Mouse (Mus musculus): Measurements from ENCODE around the gene Psme3. TPM values are rescaled to one million over a fixed set of nuclear protein-coding genes. Genes with fewer than 3 reads are reported as not detected.
"Not testable (repeated sequence)": the region's sequence is repeated elsewhere in the genome, so short reads cannot be mapped to it uniquely, and the experiment has no call there.

The Psme3 gene
- polyA plus RNA-seq, 1 experiment from 2014 or later = 102 TPM

DNA sequence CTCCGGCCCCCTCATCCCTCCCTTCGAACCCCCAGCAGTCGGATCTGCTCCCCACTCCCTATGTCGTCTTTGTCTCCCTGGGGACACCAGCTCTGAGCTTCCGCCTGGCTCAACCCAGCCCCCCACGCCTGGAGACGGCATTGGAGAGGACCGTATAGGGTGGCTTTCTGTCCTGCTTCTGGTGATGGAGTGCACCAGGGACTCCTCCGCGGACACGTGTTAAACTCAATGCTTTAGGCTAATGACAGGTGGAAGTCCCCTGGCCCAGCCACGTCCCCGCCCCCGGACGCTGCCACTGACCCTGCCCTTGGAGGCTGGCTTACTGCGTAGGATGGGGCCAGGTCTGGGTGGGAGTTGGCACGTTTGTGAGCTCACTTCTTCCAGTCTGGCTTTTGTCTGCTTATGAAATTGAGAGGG lies 496 bp downstream of the Psme3 start:
- DNase-seq (ENCODE audit: low spot score) (peak; percentile 52), ATAC-seq (replicated peaks; ENCODE audit: low FRiP score, low read depth) (no peak; the same call in 1 of the 2 replicates)
- Histone ChIP-seq H3K4me2 (ENCODE audit: low read length) (peak overlapping the region; percentile 76), H3K27ac (peak overlapping the region; percentile 77), H3K9ac (ENCODE audit: low read depth, low read length) (peak overlapping the region; percentile 86), H3K9me3 (replicated peaks; ENCODE audit: low read length) (no peaks in the 10 kb centered on the region), H3K4me1 (replicated peaks; ENCODE audit: insufficient read depth, low read length) (peaks cover 4% of the 10 kb centered on the region), H3K27me3 (ENCODE audit: insufficient read depth, low read length) (no peaks in the 10 kb centered on the region), H3K4me3 (replicated peaks; ENCODE audit: low read depth, low read length) (peak overlapping the region; percentile 93), H3K36me3 (ENCODE audit: insufficient read depth, low read length) (peaks cover 25% of the 10 kb centered on the region)
- TF ChIP-seq CTCF (IDR thresholded peaks at IDR 0.05; ENCODE audit: low read depth) = no peak
- WGBS = under 1% methylated on average over 17 of the region's 17 CpGs

DNA sequence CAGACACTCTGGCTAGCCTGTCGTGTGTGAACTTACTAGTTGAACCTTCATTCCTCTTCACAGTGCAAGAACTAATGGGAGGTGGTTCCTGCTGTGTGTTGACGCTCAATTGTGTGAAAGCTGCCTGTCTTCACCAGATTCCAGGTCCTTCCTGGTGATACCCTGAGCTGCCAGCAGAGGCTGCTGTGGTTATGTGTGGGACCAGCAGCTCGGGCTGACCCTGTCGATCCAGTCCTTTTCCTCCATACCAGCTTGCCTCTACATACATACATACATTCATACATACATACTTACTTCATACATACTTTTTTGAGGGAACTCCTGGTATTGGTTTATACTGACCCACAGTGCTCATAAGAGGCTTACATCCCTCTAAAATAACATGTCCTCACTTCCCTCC lies 7.6 kb downstream of the Psme3 start:
- peak; percentile 96 for TF ChIP-seq CTCF (IDR thresholded peaks at IDR 0.05; ENCODE audit: low read depth)
- Histone ChIP-seq H3K27me3 (ENCODE audit: insufficient read depth, low read length) (no peaks in the 10 kb centered on the region), H3K4me2 (ENCODE audit: low read length) (no peak overlapping the region), H3K36me3 (ENCODE audit: insufficient read depth, low read length) (peaks cover 49% of the 10 kb centered on the region), H3K27ac (no peak overlapping the region), H3K9me3 (replicated peaks; ENCODE audit: low read length) (no peaks in the 10 kb centered on the region), H3K4me1 (replicated peaks; ENCODE audit: insufficient read depth, low read length) (no peaks in the 10 kb centered on the region), H3K4me3 (replicated peaks; ENCODE audit: low read depth, low read length) (no peak overlapping the region), H3K9ac (ENCODE audit: low read depth, low read length) (no peak overlapping the region)
- WGBS = 8% methylated on average over 4 of the region's 4 CpGs
- peak; percentile 89 for DNase-seq (ENCODE audit: low spot score)
- peak; percentile 45 for ATAC-seq (replicated peaks; ENCODE audit: low FRiP score, low read depth)

DNA sequence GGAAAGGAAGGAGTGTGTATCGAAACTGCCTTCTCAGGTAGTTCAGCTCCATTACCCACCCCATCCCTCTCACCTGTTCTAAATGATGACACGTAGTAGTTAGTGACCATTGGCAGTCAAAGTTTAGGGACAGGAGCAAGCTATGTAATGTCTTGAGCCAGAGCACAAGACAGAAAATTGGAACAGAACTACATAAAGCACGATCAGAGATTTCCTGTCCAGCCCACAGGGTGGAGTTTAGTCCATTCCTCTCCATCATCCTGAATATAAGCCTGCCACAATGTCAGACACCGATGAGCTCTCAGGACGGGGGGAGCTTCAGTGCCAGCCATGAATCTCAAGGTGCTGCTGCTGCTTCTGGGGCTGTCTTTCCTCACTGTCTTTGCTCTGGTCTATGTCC lies 8.8 kb downstream of the Psme3 start, which contains the start of gene Aoc2:
Gene Aoc2 (plus strand): TSS at position 301 of the 400 bp plus-strand sequence.
- H3K4me1 ChIP-seq (replicated peaks; ENCODE audit: insufficient read depth, low read length) = no peaks in the 10 kb centered on the region
- H3K9me3 ChIP-seq (replicated peaks; ENCODE audit: low read length) = no peaks in the 10 kb centered on the region
- no peaks in the 10 kb centered on the region for H3K27me3 ChIP-seq (ENCODE audit: insufficient read depth, low read length)
- ATAC-seq (replicated peaks; ENCODE audit: low FRiP score, low read depth) = no peak
- 77% methylated on average over 5 of the region's 5 CpGs for WGBS
- no peak for DNase-seq (ENCODE audit: low spot score)
- H3K9ac ChIP-seq (ENCODE audit: low read depth, low read length) = no peak within 1 kb of the TSS
- H3K36me3 ChIP-seq (ENCODE audit: insufficient read depth, low read length) = peaks cover 39% of the 10 kb centered on the region
- no peak within 1 kb of the TSS for H3K4me2 ChIP-seq (ENCODE audit: low read length)
- no peak within 1 kb of the TSS for H3K27ac ChIP-seq
- no peak for TF ChIP-seq CTCF (IDR thresholded peaks at IDR 0.05; ENCODE audit: low read depth)
- H3K4me3 ChIP-seq (replicated peaks; ENCODE audit: low read depth, low read length) = no peak within 1 kb of the TSS

GRCm38 (mm10) chr11:101325201-101325600 lies 9.2 kb downstream of the Psme3 start:
- H3K4me2 ChIP-seq (ENCODE audit: low read length); H3K9me3 ChIP-seq (replicated peaks; ENCODE audit: low read length); H3K27me3 ChIP-seq (ENCODE audit: insufficient read depth, low read length); DNase-seq (ENCODE audit: low spot score); H3K27ac ChIP-seq; H3K4me1 ChIP-seq (replicated peaks; ENCODE audit: insufficient read depth, low read length); H3K4me3 ChIP-seq (replicated peaks; ENCODE audit: low read depth, low read length); H3K9ac ChIP-seq (ENCODE audit: low read depth, low read length): not testable (repeated sequence)
- 90% methylated on average over 11 of the region's 11 CpGs for WGBS
- ATAC-seq (replicated peaks; ENCODE audit: low FRiP score, low read depth) = 0 out of 2 replicates have a peak, but pooled peaks have one; percentile 11
- H3K36me3 ChIP-seq (ENCODE audit: insufficient read depth, low read length) = peaks cover 34% of the 10 kb centered on the region

DNA sequence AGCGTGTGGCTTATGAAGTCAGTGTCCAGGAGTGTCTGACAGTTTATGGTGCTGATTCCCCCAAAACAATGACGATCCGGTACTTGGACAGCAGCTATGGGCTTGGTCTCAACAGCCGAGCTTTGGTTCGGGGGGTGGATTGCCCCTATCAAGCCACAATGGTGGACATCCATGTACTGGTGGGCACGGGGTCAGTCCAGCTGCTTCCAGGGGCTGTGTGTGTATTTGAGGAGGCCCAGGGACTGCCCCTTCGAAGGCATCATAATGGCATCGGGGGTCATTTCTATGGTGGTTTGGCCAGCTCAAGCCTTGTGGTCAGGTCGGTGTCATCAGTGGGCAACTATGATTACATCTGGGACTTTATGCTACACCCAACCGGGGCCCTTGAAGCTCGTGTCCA lies 10.1 kb downstream of the Psme3 start:
- Histone ChIP-seq H3K9me3 (replicated peaks; ENCODE audit: low read length) (no peaks in the 10 kb centered on the region), H3K4me1 (replicated peaks; ENCODE audit: insufficient read depth, low read length) (0 out of 2 replicates have a peak, but pooled peaks cover 3% of the 10 kb centered on the region), H3K4me3 (replicated peaks; ENCODE audit: low read depth, low read length) (no peak overlapping the region), H3K27ac (no peak overlapping the region), H3K4me2 (ENCODE audit: low read length) (no peak overlapping the region), H3K36me3 (ENCODE audit: insufficient read depth, low read length) (peaks cover 26% of the 10 kb centered on the region), H3K9ac (ENCODE audit: low read depth, low read length) (no peak overlapping the region), H3K27me3 (ENCODE audit: insufficient read depth, low read length) (no peaks in the 10 kb centered on the region)
- TF ChIP-seq CTCF (IDR thresholded peaks at IDR 0.05; ENCODE audit: low read depth) = no peak
- WGBS = 87% methylated on average over 11 of the region's 11 CpGs
- ATAC-seq (replicated peaks; ENCODE audit: low FRiP score, low read depth) (no peak), DNase-seq (ENCODE audit: low spot score) (no peak)

DNA sequence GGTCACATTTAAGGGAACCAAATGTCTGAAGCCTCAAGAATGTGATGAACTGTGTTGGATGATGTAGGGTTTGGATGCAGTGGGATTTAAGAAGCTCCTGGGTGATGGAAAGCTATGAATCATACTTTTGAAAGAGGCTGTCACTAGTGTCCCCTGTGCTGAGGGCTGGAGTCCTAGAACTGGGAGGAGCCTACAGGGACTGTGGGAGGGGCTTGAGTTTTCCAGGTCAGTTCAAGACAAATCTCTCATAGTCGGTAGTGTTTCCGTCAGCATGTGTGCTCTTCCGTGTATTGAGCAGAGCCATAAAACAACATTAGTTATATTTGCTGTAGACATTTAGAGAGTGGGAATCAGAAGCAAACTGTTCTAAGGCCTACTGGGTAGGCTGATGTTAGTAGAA lies 11.3 kb downstream of the Psme3 start:
- TF ChIP-seq CTCF (IDR thresholded peaks at IDR 0.05; ENCODE audit: low read depth) = no peak
- Histone ChIP-seq H3K27me3 (ENCODE audit: insufficient read depth, low read length) (no peaks in the 10 kb centered on the region), H3K27ac (no peak overlapping the region), H3K9me3 (replicated peaks; ENCODE audit: low read length) (no peaks in the 10 kb centered on the region), H3K9ac (ENCODE audit: low read depth, low read length) (no peak overlapping the region), H3K4me1 (replicated peaks; ENCODE audit: insufficient read depth, low read length) (0 out of 2 replicates have a peak, but pooled peaks cover 3% of the 10 kb centered on the region), H3K36me3 (ENCODE audit: insufficient read depth, low read length) (peaks cover 17% of the 10 kb centered on the region), H3K4me3 (replicated peaks; ENCODE audit: low read depth, low read length) (no peak overlapping the region), H3K4me2 (ENCODE audit: low read length) (no peak overlapping the region)
- ATAC-seq (replicated peaks; ENCODE audit: low FRiP score, low read depth) (no peak), DNase-seq (ENCODE audit: low spot score) (no peak)
- 40% methylated on average over 3 of the region's 3 CpGs for WGBS
